Mouse (Mus musculus): ENCODE results near the gene Sh3bp5.

DNA sequence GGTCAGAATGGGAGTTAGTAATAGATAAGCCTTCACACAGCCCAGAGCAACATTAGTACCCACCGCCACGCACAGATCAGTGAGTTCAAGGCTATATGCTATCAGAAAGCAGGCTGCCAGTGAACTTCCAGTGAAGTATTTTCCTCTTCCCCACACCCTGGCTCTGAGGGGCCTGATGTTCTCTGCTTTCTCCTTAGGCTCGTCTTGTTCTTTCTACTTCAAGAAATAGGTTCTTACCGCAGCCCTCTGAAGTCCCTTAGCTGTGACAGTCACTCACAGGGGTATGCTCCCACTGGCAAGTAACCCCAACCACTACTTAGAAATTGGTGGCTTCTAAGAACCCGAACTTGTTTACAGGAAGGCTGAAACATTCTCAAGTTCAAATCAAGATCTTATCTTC lies 2.8 kb downstream of the Sh3bp5 start:
- no peak for TF ChIP-seq POLR2A (IDR thresholded peaks at IDR 0.05; ENCODE audit: insufficient read depth, low read depth, low read length)
- TF ChIP-seq CTCF (IDR thresholded peaks at IDR 0.05) = no peak
- TF ChIP-seq EP300 (IDR thresholded peaks at IDR 0.05; ENCODE audit: insufficient read depth, low read depth, low read length) = no peak

All from heart, adult 2 months (tissue).